Mouse (Mus musculus): ENCODE results near the gene a. TPM values are rescaled to one million over a fixed set of nuclear protein-coding genes. Genes with fewer than 3 reads are reported as not detected.
A peak's percentile ranks its signal among the peaks of the same experiment; 100 is the strongest.

Gene a
- polyA plus RNA-seq, 1 experiment from 2014 or later: not detected

GRCm38 (mm10) chr2:155054672-155055071 is 263.5 kb downstream of the a start:
- Histone ChIP-seq H3K4me2 (ENCODE audit: low read depth, low read length) (no peak overlapping the region), H3K36me3 (ENCODE audit: control insufficient read depth, insufficient read depth) (no peaks in the 10 kb centered on the region), H3K4me1 (ENCODE audit: control insufficient read depth, low read depth, low read length) (peaks cover 27% of the 10 kb centered on the region), H3K27ac (ENCODE audit: low read length) (no peak overlapping the region), H3K9me3 (replicated peaks; ENCODE audit: control insufficient read depth, low read length) (no peaks in the 10 kb centered on the region), H3K4me3 (ENCODE audit: low read depth, low read length) (no peak overlapping the region), H3K9ac (ENCODE audit: low read depth, low read length) (no peak overlapping the region), H3K27me3 (ENCODE audit: control insufficient read depth, insufficient read depth, low read depth, low read length) (no peaks in the 10 kb centered on the region)
- no peak for ATAC-seq (ENCODE audit: low read depth)
- 67% methylated on average over 3 of the region's 3 CpGs for WGBS (ENCODE audit: insufficient replicate concordance)

- no peak overlapping the region for H3K9ac ChIP-seq (ENCODE audit: low read depth, low read length)
- H3K4me1 ChIP-seq (ENCODE audit: control insufficient read depth, low read depth, low read length): peaks cover 19% of the 10 kb centered on the region
- H3K4me3 ChIP-seq (ENCODE audit: low read depth, low read length): no peak overlapping the region
- 0 out of 2 replicates have a peak, but pooled peaks cover 2% of the 10 kb centered on the region for H3K36me3 ChIP-seq (ENCODE audit: control insufficient read depth, insufficient read depth)
- H3K27me3 ChIP-seq (ENCODE audit: control insufficient read depth, insufficient read depth, low read depth, low read length): no peaks in the 10 kb centered on the region
- no peaks in the 10 kb centered on the region for H3K9me3 ChIP-seq (replicated peaks; ENCODE audit: control insufficient read depth, low read length)
- 51% methylated on average over 5 of the region's 5 CpGs for WGBS (ENCODE audit: insufficient replicate concordance)
- ATAC-seq (ENCODE audit: low read depth): peak; percentile 30; the same call in 1 of the 2 replicates
- H3K4me2 ChIP-seq (ENCODE audit: low read depth, low read length): no peak overlapping the region
- H3K27ac ChIP-seq (ENCODE audit: low read length): peak overlapping the region; percentile 66
Observed at GRCm38 (mm10) chr2:155056076-155056578, 264.9 kb downstream of the a start.

- no peak overlapping the region for H3K9ac ChIP-seq (ENCODE audit: low read depth, low read length)
- H3K27ac ChIP-seq (ENCODE audit: low read length): no peak overlapping the region
- H3K4me3 ChIP-seq (ENCODE audit: low read depth, low read length): no peak overlapping the region
- H3K4me1 ChIP-seq (ENCODE audit: control insufficient read depth, low read depth, low read length): peaks cover 8% of the 10 kb centered on the region
- no peak for ATAC-seq (ENCODE audit: low read depth)
- peaks cover 9% of the 10 kb centered on the region for H3K36me3 ChIP-seq (ENCODE audit: control insufficient read depth, insufficient read depth)
- H3K27me3 ChIP-seq (ENCODE audit: control insufficient read depth, insufficient read depth, low read depth, low read length): no peaks in the 10 kb centered on the region
- H3K4me2 ChIP-seq (ENCODE audit: low read depth, low read length): no peak overlapping the region
- 28% methylated on average over 1 of the region's 1 CpGs for WGBS (ENCODE audit: insufficient replicate concordance)
- no peaks in the 10 kb centered on the region for H3K9me3 ChIP-seq (replicated peaks; ENCODE audit: control insufficient read depth, low read length)
Observed at GRCm38 (mm10) chr2:155057361-155057760, 266.2 kb downstream of the a start.

GRCm38 (mm10) chr2:155071027-155071426 is 279.8 kb downstream of the a start:
- no peak overlapping the region for H3K27ac ChIP-seq (ENCODE audit: low read length)
- 80% methylated on average over 9 of the region's 9 CpGs for WGBS (ENCODE audit: insufficient replicate concordance)
- no peak for ATAC-seq (ENCODE audit: low read depth)

GRCm38 (mm10) chr2:155072353-155073145 is 281.3 kb downstream of the a start:
- peak overlapping the region; percentile 91 for H3K4me2 ChIP-seq (ENCODE audit: low read depth, low read length)
- 58% methylated on average over 8 of the region's 8 CpGs for WGBS (ENCODE audit: insufficient replicate concordance)
- H3K4me3 ChIP-seq (ENCODE audit: low read depth, low read length): peak overlapping the region; percentile 83
- peaks cover 10% of the 10 kb centered on the region for H3K36me3 ChIP-seq (ENCODE audit: control insufficient read depth, insufficient read depth)
- H3K4me1 ChIP-seq (ENCODE audit: control insufficient read depth, low read depth, low read length): peaks cover 34% of the 10 kb centered on the region
- peak overlapping the region; percentile 2; the same call in 1 of the 2 replicates for H3K27ac ChIP-seq (ENCODE audit: low read length)
- no peaks in the 10 kb centered on the region for H3K9me3 ChIP-seq (replicated peaks; ENCODE audit: control insufficient read depth, low read length)
- peak overlapping the region; percentile 26; the same call in 1 of the 2 replicates for H3K9ac ChIP-seq (ENCODE audit: low read depth, low read length)
- no peak for ATAC-seq (ENCODE audit: low read depth)
- H3K27me3 ChIP-seq (ENCODE audit: control insufficient read depth, insufficient read depth, low read depth, low read length): peaks cover 3% of the 10 kb centered on the region; the same call in 1 of the 2 replicates

More at GRCm38 (mm10) chr2:155071027-155071426, 279.8 kb downstream of the a start:
- H3K9me3 ChIP-seq (replicated peaks; ENCODE audit: control insufficient read depth, low read length): no peaks in the 10 kb centered on the region
- H3K27me3 ChIP-seq (ENCODE audit: control insufficient read depth, insufficient read depth, low read depth, low read length): no peaks in the 10 kb centered on the region
- H3K4me3 ChIP-seq (ENCODE audit: low read depth, low read length): no peak overlapping the region
- H3K4me2 ChIP-seq (ENCODE audit: low read depth, low read length): no peak overlapping the region
- H3K4me1 ChIP-seq (ENCODE audit: control insufficient read depth, low read depth, low read length): peaks cover 34% of the 10 kb centered on the region
- H3K9ac ChIP-seq (ENCODE audit: low read depth, low read length): no peak overlapping the region
- H3K36me3 ChIP-seq (ENCODE audit: control insufficient read depth, insufficient read depth): peaks cover 23% of the 10 kb centered on the region

GRCm38 (mm10) chr2:155073347-155073746 is 282.1 kb downstream of the a start:
- 5% methylated on average over 3 of the region's 3 CpGs for WGBS (ENCODE audit: insufficient replicate concordance)
- Histone ChIP-seq H3K9ac (ENCODE audit: low read depth, low read length) (peak overlapping the region; percentile 89), H3K4me1 (ENCODE audit: control insufficient read depth, low read depth, low read length) (peaks cover 34% of the 10 kb centered on the region), H3K27ac (ENCODE audit: low read length) (peak overlapping the region; percentile 82), H3K4me3 (ENCODE audit: low read depth, low read length) (peak overlapping the region; percentile 83), H3K4me2 (ENCODE audit: low read depth, low read length) (peak overlapping the region; percentile 91), H3K36me3 (ENCODE audit: control insufficient read depth, insufficient read depth) (peaks cover 2% of the 10 kb centered on the region), H3K27me3 (ENCODE audit: control insufficient read depth, insufficient read depth, low read depth, low read length) (peaks cover 3% of the 10 kb centered on the region; the same call in 1 of the 2 replicates), H3K9me3 (replicated peaks; ENCODE audit: control insufficient read depth, low read length) (no peaks in the 10 kb centered on the region)
- ATAC-seq (ENCODE audit: low read depth): peak; percentile 23

- peak within 1 kb of the TSS; percentile 83 for H3K4me3 ChIP-seq (ENCODE audit: low read depth, low read length)
- WGBS (ENCODE audit: insufficient replicate concordance): under 1% methylated on average over 56 of the region's 56 CpGs
- H3K9ac ChIP-seq (ENCODE audit: low read depth, low read length): peak within 1 kb of the TSS; percentile 89
- peaks cover 34% of the 10 kb centered on the region for H3K4me1 ChIP-seq (ENCODE audit: control insufficient read depth, low read depth, low read length)
- no peaks in the 10 kb centered on the region for H3K36me3 ChIP-seq (ENCODE audit: control insufficient read depth, insufficient read depth)
- H3K9me3 ChIP-seq (replicated peaks; ENCODE audit: control insufficient read depth, low read length): no peaks in the 10 kb centered on the region
- H3K27me3 ChIP-seq (ENCODE audit: control insufficient read depth, insufficient read depth, low read depth, low read length): peaks cover 3% of the 10 kb centered on the region; the same call in 1 of the 2 replicates
- peak; percentile 90 for ATAC-seq (ENCODE audit: low read depth)
- peak within 1 kb of the TSS; percentile 91 for H3K4me2 ChIP-seq (ENCODE audit: low read depth, low read length)
- H3K27ac ChIP-seq (ENCODE audit: low read length): peak within 1 kb of the TSS; percentile 82
Observed at GRCm38 (mm10) chr2:155073978-155074765, 283.0 kb downstream of the a start, which contains the start of gene Ahcy. Gene Ahcy (minus strand): TSS chr2:155074497.

- H3K27me3 ChIP-seq (ENCODE audit: control insufficient read depth, insufficient read depth, low read depth, low read length): peaks cover 3% of the 10 kb centered on the region; the same call in 1 of the 2 replicates
- no peaks in the 10 kb centered on the region for H3K9me3 ChIP-seq (replicated peaks; ENCODE audit: control insufficient read depth, low read length)
- WGBS (ENCODE audit: insufficient replicate concordance): 14% methylated on average over 12 of the region's 12 CpGs
- peak overlapping the region; percentile 91 for H3K4me2 ChIP-seq (ENCODE audit: low read depth, low read length)
- H3K4me1 ChIP-seq (ENCODE audit: control insufficient read depth, low read depth, low read length): peaks cover 34% of the 10 kb centered on the region
- ATAC-seq (ENCODE audit: low read depth): no peak
- peak overlapping the region; percentile 82 for H3K27ac ChIP-seq (ENCODE audit: low read length)
- peak overlapping the region; percentile 83 for H3K4me3 ChIP-seq (ENCODE audit: low read depth, low read length)
- no peaks in the 10 kb centered on the region for H3K36me3 ChIP-seq (ENCODE audit: control insufficient read depth, insufficient read depth)
- peak overlapping the region; percentile 89 for H3K9ac ChIP-seq (ENCODE audit: low read depth, low read length)
Observed at GRCm38 (mm10) chr2:155074766-155075330, 283.6 kb downstream of the a start.

Data from liver, embryonic 16.5 days (tissue).